Mouse (Mus musculus): ENCODE results near the gene Sult1d1. TPM values are rescaled to one million over a fixed set of nuclear protein-coding genes. Genes with fewer than 3 reads are reported as not detected.

Gene Sult1d1
- polyA plus RNA-seq, 1 experiment from 2014 or later = 0.25 TPM

GRCm38 (mm10) chr5:87573490-87573889, 4.7 kb upstream of the Sult1d1 start:
- H3K27ac ChIP-seq (ENCODE audit: low read length) = no peak overlapping the region
- WGBS = 60% methylated on average over 5 of the region's 5 CpGs
- ATAC-seq (replicated peaks; ENCODE audit: extremely low read depth, insufficient read depth, low FRiP score) = no peak
- H3K36me3 ChIP-seq (ENCODE audit: control insufficient read depth, insufficient read depth) = no peaks in the 10 kb centered on the region
- H3K9ac ChIP-seq (ENCODE audit: low read length) = no peak overlapping the region
- H3K4me2 ChIP-seq (ENCODE audit: low read depth, low read length) = no peak overlapping the region
- H3K27me3 ChIP-seq (ENCODE audit: control insufficient read depth, insufficient read depth, low read length) = no peaks in the 10 kb centered on the region
- no peak overlapping the region for H3K4me3 ChIP-seq (ENCODE audit: low read length)
- no peaks in the 10 kb centered on the region for H3K4me1 ChIP-seq (ENCODE audit: control insufficient read depth, insufficient read depth, low read length)
- no peaks in the 10 kb centered on the region for H3K9me3 ChIP-seq (replicated peaks; ENCODE audit: control insufficient read depth, low read length)

GRCm38 (mm10) chr5:87572781-87573180, 4.0 kb upstream of the Sult1d1 start:
- no peak overlapping the region for H3K27ac ChIP-seq (ENCODE audit: low read length)
- H3K4me2 ChIP-seq (ENCODE audit: low read depth, low read length) = no peak overlapping the region
- WGBS = 78% methylated on average over 6 of the region's 6 CpGs
- no peak for ATAC-seq (replicated peaks; ENCODE audit: extremely low read depth, insufficient read depth, low FRiP score)
- H3K9ac ChIP-seq (ENCODE audit: low read length) = no peak overlapping the region
- no peaks in the 10 kb centered on the region for H3K27me3 ChIP-seq (ENCODE audit: control insufficient read depth, insufficient read depth, low read length)
- no peaks in the 10 kb centered on the region for H3K36me3 ChIP-seq (ENCODE audit: control insufficient read depth, insufficient read depth)
- no peak overlapping the region for H3K4me3 ChIP-seq (ENCODE audit: low read length)
- H3K4me1 ChIP-seq (ENCODE audit: control insufficient read depth, insufficient read depth, low read length) = no peaks in the 10 kb centered on the region
- no peaks in the 10 kb centered on the region for H3K9me3 ChIP-seq (replicated peaks; ENCODE audit: control insufficient read depth, low read length)

GRCm38 (mm10) chr5:87567306-87567705, 1.5 kb downstream of the Sult1d1 start:
- Histone ChIP-seq H3K27ac (ENCODE audit: low read length) (no peak overlapping the region), H3K36me3 (ENCODE audit: control insufficient read depth, insufficient read depth) (no peaks in the 10 kb centered on the region), H3K9me3 (replicated peaks; ENCODE audit: control insufficient read depth, low read length) (no peaks in the 10 kb centered on the region), H3K4me2 (ENCODE audit: low read depth, low read length) (no peak overlapping the region), H3K4me3 (ENCODE audit: low read length) (no peak overlapping the region), H3K27me3 (ENCODE audit: control insufficient read depth, insufficient read depth, low read length) (no peaks in the 10 kb centered on the region), H3K9ac (ENCODE audit: low read length) (no peak overlapping the region), H3K4me1 (ENCODE audit: control insufficient read depth, insufficient read depth, low read length) (no peaks in the 10 kb centered on the region)
- ATAC-seq (replicated peaks; ENCODE audit: extremely low read depth, insufficient read depth, low FRiP score) = no peak
- WGBS = 65% methylated on average over 1 of the region's 1 CpGs

- H3K4me1 ChIP-seq (ENCODE audit: control insufficient read depth, insufficient read depth, low read length) = no peaks in the 10 kb centered on the region
- no peaks in the 10 kb centered on the region for H3K27me3 ChIP-seq (ENCODE audit: control insufficient read depth, insufficient read depth, low read length)
- no peak overlapping the region for H3K4me3 ChIP-seq (ENCODE audit: low read length)
- no peak for ATAC-seq (replicated peaks; ENCODE audit: extremely low read depth, insufficient read depth, low FRiP score)
- no peak overlapping the region for H3K27ac ChIP-seq (ENCODE audit: low read length)
- no peaks in the 10 kb centered on the region for H3K36me3 ChIP-seq (ENCODE audit: control insufficient read depth, insufficient read depth)
- H3K9me3 ChIP-seq (replicated peaks; ENCODE audit: control insufficient read depth, low read length) = no peaks in the 10 kb centered on the region
- no peak overlapping the region for H3K9ac ChIP-seq (ENCODE audit: low read length)
- no peak overlapping the region for H3K4me2 ChIP-seq (ENCODE audit: low read depth, low read length)
These were observed 5.9 kb downstream of the Sult1d1 start for GRCm38 (mm10) chr5:87562966-87563365.

- Histone ChIP-seq H3K4me1 (ENCODE audit: control insufficient read depth, insufficient read depth, low read length) (no peaks in the 10 kb centered on the region), H3K4me2 (ENCODE audit: low read depth, low read length) (no peak overlapping the region), H3K4me3 (ENCODE audit: low read length) (no peak overlapping the region), H3K27me3 (ENCODE audit: control insufficient read depth, insufficient read depth, low read length) (no peaks in the 10 kb centered on the region), H3K27ac (ENCODE audit: low read length) (no peak overlapping the region), H3K9me3 (replicated peaks; ENCODE audit: control insufficient read depth, low read length) (no peaks in the 10 kb centered on the region), H3K9ac (ENCODE audit: low read length) (no peak overlapping the region), H3K36me3 (ENCODE audit: control insufficient read depth, insufficient read depth) (no peaks in the 10 kb centered on the region)
- ATAC-seq (replicated peaks; ENCODE audit: extremely low read depth, insufficient read depth, low FRiP score) = no peak
- 57% methylated on average over 4 of the region's 4 CpGs for WGBS
These were observed 6.3 kb downstream of the Sult1d1 start for GRCm38 (mm10) chr5:87562526-87562925.

- Histone ChIP-seq H3K4me2 (ENCODE audit: low read depth, low read length) (no peak overlapping the region), H3K36me3 (ENCODE audit: control insufficient read depth, insufficient read depth) (no peaks in the 10 kb centered on the region), H3K27ac (ENCODE audit: low read length) (no peak overlapping the region), H3K4me3 (ENCODE audit: low read length) (no peak overlapping the region), H3K27me3 (ENCODE audit: control insufficient read depth, insufficient read depth, low read length) (no peaks in the 10 kb centered on the region), H3K4me1 (ENCODE audit: control insufficient read depth, insufficient read depth, low read length) (no peaks in the 10 kb centered on the region), H3K9me3 (replicated peaks; ENCODE audit: control insufficient read depth, low read length) (no peaks in the 10 kb centered on the region), H3K9ac (ENCODE audit: low read length) (no peak overlapping the region)
- 66% methylated on average over 5 of the region's 5 CpGs for WGBS
- ATAC-seq (replicated peaks; ENCODE audit: extremely low read depth, insufficient read depth, low FRiP score) = no peak
These were observed 8.7 kb downstream of the Sult1d1 start for GRCm38 (mm10) chr5:87560145-87560544.

- Histone ChIP-seq H3K9ac (ENCODE audit: low read length) (no peak overlapping the region), H3K36me3 (ENCODE audit: control insufficient read depth, insufficient read depth) (no peaks in the 10 kb centered on the region), H3K4me2 (ENCODE audit: low read depth, low read length) (no peak overlapping the region), H3K4me3 (ENCODE audit: low read length) (no peak overlapping the region), H3K27ac (ENCODE audit: low read length) (no peak overlapping the region), H3K27me3 (ENCODE audit: control insufficient read depth, insufficient read depth, low read length) (no peaks in the 10 kb centered on the region), H3K9me3 (replicated peaks; ENCODE audit: control insufficient read depth, low read length) (no peaks in the 10 kb centered on the region), H3K4me1 (ENCODE audit: control insufficient read depth, insufficient read depth, low read length) (no peaks in the 10 kb centered on the region)
- WGBS = 21% methylated on average over 1 of the region's 1 CpGs
- ATAC-seq (replicated peaks; ENCODE audit: extremely low read depth, insufficient read depth, low FRiP score) = no peak
These were observed 17.9 kb downstream of the Sult1d1 start for GRCm38 (mm10) chr5:87550935-87551334.

- no peak for ATAC-seq (replicated peaks; ENCODE audit: extremely low read depth, insufficient read depth, low FRiP score)
- no peaks in the 10 kb centered on the region for H3K9me3 ChIP-seq (replicated peaks; ENCODE audit: control insufficient read depth, low read length)
- H3K36me3 ChIP-seq (ENCODE audit: control insufficient read depth, insufficient read depth) = no peaks in the 10 kb centered on the region
- no peak within 1 kb of the TSS for H3K9ac ChIP-seq (ENCODE audit: low read length)
- H3K27ac ChIP-seq (ENCODE audit: low read length) = no peak within 1 kb of the TSS
- H3K4me2 ChIP-seq (ENCODE audit: low read depth, low read length) = no peak within 1 kb of the TSS
- no peaks in the 10 kb centered on the region for H3K4me1 ChIP-seq (ENCODE audit: control insufficient read depth, insufficient read depth, low read length)
- 79% methylated on average over 2 of the region's 2 CpGs for WGBS
- H3K27me3 ChIP-seq (ENCODE audit: control insufficient read depth, insufficient read depth, low read length) = no peaks in the 10 kb centered on the region
- no peak within 1 kb of the TSS for H3K4me3 ChIP-seq (ENCODE audit: low read length)
These were observed 30.7 kb downstream of the Sult1d1 start, which contains the start of gene Sult1b1 for GRCm38 (mm10) chr5:87538111-87538510. Sult1b1 (minus strand) TSS chr5:87538195.

- H3K4me1 ChIP-seq (ENCODE audit: control insufficient read depth, insufficient read depth, low read length) = no peaks in the 10 kb centered on the region
- WGBS = 76% methylated on average over 4 of the region's 4 CpGs
- H3K9me3 ChIP-seq (replicated peaks; ENCODE audit: control insufficient read depth, low read length) = no peaks in the 10 kb centered on the region
- no peak overlapping the region for H3K4me3 ChIP-seq (ENCODE audit: low read length)
- ATAC-seq (replicated peaks; ENCODE audit: extremely low read depth, insufficient read depth, low FRiP score) = no peak
- no peak overlapping the region for H3K27ac ChIP-seq (ENCODE audit: low read length)
- H3K27me3 ChIP-seq (ENCODE audit: control insufficient read depth, insufficient read depth, low read length) = no peaks in the 10 kb centered on the region
- no peak overlapping the region for H3K4me2 ChIP-seq (ENCODE audit: low read depth, low read length)
- H3K36me3 ChIP-seq (ENCODE audit: control insufficient read depth, insufficient read depth) = no peaks in the 10 kb centered on the region
- H3K9ac ChIP-seq (ENCODE audit: low read length) = no peak overlapping the region
These were observed 32.7 kb downstream of the Sult1d1 start for GRCm38 (mm10) chr5:87535994-87536644.
